Mouse (Mus musculus) limb, embryonic 11.5 days (tissue): Measurements from ENCODE around the gene Dst. TPM values are rescaled to one million over a fixed set of nuclear protein-coding genes. Genes with fewer than 3 reads are reported as not detected.

Source experiments
- ATAC-seq: fragments of 200-750 bp; cut with Nextera tagmentation; 2 replicates; pipeline ENCODE4 v1.8.0; 2017; ENCODE audit warnings: low read depth; ENCODE audit not compliant: insufficient number of reproducible peaks, low FRiP score, low TSS enrichment
- DNase-seq: peaks from one replicate; pipeline ENCODE4 v3.0.0-alpha.2; 2015; ENCODE audit warnings: low spot score
- H3K27ac ChIP-seq: fragments of 300-500 bp; sonication (generic); replicated peaks from 2 replicates; pipeline ENCODE4 v1.5.1; 2014; ENCODE audit warnings: low read depth, mild to moderate bottlenecking, low read length
- H3K27me3 ChIP-seq: fragments of 300-500 bp; sonication (generic); 2 replicates; pipeline ENCODE4 v1.6.1; 2014; ENCODE audit warnings: mild to moderate bottlenecking, low read length, mixed read lengths; ENCODE audit not compliant: control insufficient read depth, insufficient read depth
- H3K36me3 ChIP-seq: fragments of 300-500 bp; sonication (generic); 2 replicates; pipeline ENCODE4 v1.6.1; 2014; ENCODE audit warnings: mild to moderate bottlenecking, low read length, moderate library complexity, mixed read lengths; ENCODE audit not compliant: control insufficient read depth, insufficient read depth
- H3K4me1 ChIP-seq: fragments of 300-500 bp; sonication (generic); 2 replicates; pipeline ENCODE4 v1.6.1; 2014; ENCODE audit warnings: low read length, mixed read lengths; ENCODE audit not compliant: control insufficient read depth, insufficient read depth
- H3K4me2 ChIP-seq: fragments of 300-500 bp; sonication (generic); 2 replicates; pipeline ENCODE4 v1.6.1; 2014; ENCODE audit warnings: low read depth, mild to moderate bottlenecking, moderate library complexity; ENCODE audit not compliant: severe bottlenecking
- H3K4me3 ChIP-seq: fragments of 300-500 bp; sonication (generic); 2 replicates; pipeline ENCODE4 v1.5.1; 2014; ENCODE audit warnings: low read depth, low read length
- H3K9ac ChIP-seq: fragments of 300-500 bp; sonication (generic); 2 replicates; pipeline ENCODE4 v1.6.1; 2014; ENCODE audit warnings: mild to moderate bottlenecking, low read length
- H3K9me3 ChIP-seq: fragments of 300-500 bp; sonication (generic); 2 replicates; pipeline ENCODE4 v1.6.1; 2016; ENCODE audit warnings: low read length; ENCODE audit not compliant: control insufficient read depth
- WGBS: fragments of 180-500 bp; shearing (Covaris S2); extraction: QIAGEN DNeasy Blood & Tissue Kit; methylation state at CpG from one replicate; pipeline ENCODE4 v1.1.7; 2014; 5-methylcytosine and 5-hydroxymethylcytosine counted together
- polyA plus RNA-seq: library from polyadenylated mRNA; unstranded; fragments of >200 nt; fragmentation: Nextera tagmentation; extraction: Ambion mirVana; gene quantifications from 2 replicates; pipeline ENCODE4 v1.2.1, GENCODE M21; 2014

The Dst gene
- polyA plus RNA-seq, 1 experiment from 2014 or later = 14.7 TPM

- no peaks in the 10 kb centered on the region for H3K4me1 ChIP-seq
- WGBS = 94% methylated on average over 8 of the region's 8 CpGs
- no peaks in the 10 kb centered on the region for H3K27me3 ChIP-seq
- DNase-seq (no peak), ATAC-seq (no peak)
- no peak overlapping the region for H3K27ac ChIP-seq
- no peak overlapping the region for H3K4me2 ChIP-seq
- H3K9me3 ChIP-seq = no peaks in the 10 kb centered on the region
- no peak overlapping the region for H3K9ac ChIP-seq
- no peak overlapping the region for H3K4me3 ChIP-seq
- H3K36me3 ChIP-seq = no peaks in the 10 kb centered on the region
These were observed 338.6 kb downstream of the Dst start for GRCm38 (mm10) chr1:34246642-34246987.

GRCm38 (mm10) chr1:34251137-34251536, 343.1 kb downstream of the Dst start:
- Histone ChIP-seq H3K4me2 (no peak overlapping the region), H3K27me3 (no peaks in the 10 kb centered on the region), H3K9me3 (no peaks in the 10 kb centered on the region), H3K36me3 (no peaks in the 10 kb centered on the region), H3K4me1 (no peaks in the 10 kb centered on the region), H3K9ac (no peak overlapping the region), H3K4me3 (no peak overlapping the region), H3K27ac (no peak overlapping the region)
- WGBS = 81% methylated on average over 13 of the region's 13 CpGs
- DNase-seq (no peak), ATAC-seq (no peak)

- Histone ChIP-seq H3K9me3 (no peaks in the 10 kb centered on the region), H3K4me2 (no peak overlapping the region), H3K4me3 (no peak overlapping the region), H3K36me3 (no peaks in the 10 kb centered on the region), H3K9ac (no peak overlapping the region), H3K4me1 (no peaks in the 10 kb centered on the region), H3K27ac (no peak overlapping the region), H3K27me3 (no peaks in the 10 kb centered on the region)
- DNase-seq (no peak), ATAC-seq (no peak)
- WGBS = 94% methylated on average over 8 of the region's 8 CpGs
These were observed 344.2 kb downstream of the Dst start for GRCm38 (mm10) chr1:34252267-34252666.

GRCm38 (mm10) chr1:34253876-34254275, 345.9 kb downstream of the Dst start:
- 84% methylated on average over 7 of the region's 7 CpGs for WGBS
- H3K4me3 ChIP-seq = no peak overlapping the region
- no peak for DNase-seq

GRCm38 (mm10) chr1:34259898-34260297, 351.9 kb downstream of the Dst start:
- Histone ChIP-seq H3K36me3 (no peaks in the 10 kb centered on the region; the same call in 1 of the 2 replicates), H3K9ac (no peak overlapping the region), H3K4me2 (no peak overlapping the region), H3K27me3 (no peaks in the 10 kb centered on the region), H3K9me3 (no peaks in the 10 kb centered on the region), H3K4me3 (no peak overlapping the region), H3K27ac (no peak overlapping the region), H3K4me1 (no peaks in the 10 kb centered on the region)
- DNase-seq = no peak
- 93% methylated on average over 8 of the region's 8 CpGs for WGBS
- no peak for ATAC-seq

More at GRCm38 (mm10) chr1:34253876-34254275, 345.9 kb downstream of the Dst start:
- no peak overlapping the region for H3K27ac ChIP-seq
- no peaks in the 10 kb centered on the region for H3K9me3 ChIP-seq
- H3K36me3 ChIP-seq = no peaks in the 10 kb centered on the region; the same call in 1 of the 2 replicates
- no peak for ATAC-seq
- H3K27me3 ChIP-seq = no peaks in the 10 kb centered on the region
- no peak overlapping the region for H3K9ac ChIP-seq
- H3K4me2 ChIP-seq = no peak overlapping the region
- no peaks in the 10 kb centered on the region for H3K4me1 ChIP-seq

GRCm38 (mm10) chr1:34261011-34261410, 353.0 kb downstream of the Dst start:
- Histone ChIP-seq H3K27ac (no peak overlapping the region), H3K9ac (no peak overlapping the region), H3K4me2 (no peak overlapping the region), H3K36me3 (no peaks in the 10 kb centered on the region; the same call in 1 of the 2 replicates), H3K4me1 (no peaks in the 10 kb centered on the region), H3K27me3 (no peaks in the 10 kb centered on the region), H3K9me3 (no peaks in the 10 kb centered on the region), H3K4me3 (no peak overlapping the region)
- ATAC-seq (no peak), DNase-seq (no peak)
- 81% methylated on average over 11 of the region's 12 CpGs for WGBS

- no peaks in the 10 kb centered on the region for H3K4me1 ChIP-seq
- no peak for ATAC-seq
- H3K4me3 ChIP-seq = no peak overlapping the region
- no peaks in the 10 kb centered on the region for H3K27me3 ChIP-seq
- no peak overlapping the region for H3K27ac ChIP-seq
- WGBS = 90% methylated on average over 13 of the region's 13 CpGs
- no peaks in the 10 kb centered on the region for H3K9me3 ChIP-seq
- no peak overlapping the region for H3K4me2 ChIP-seq
- H3K9ac ChIP-seq = no peak overlapping the region
- no peaks in the 10 kb centered on the region; the same call in 1 of the 2 replicates for H3K36me3 ChIP-seq
- DNase-seq = no peak
These were observed 360.5 kb downstream of the Dst start for GRCm38 (mm10) chr1:34268520-34268919.

GRCm38 (mm10) chr1:34269578-34269977, 361.6 kb downstream of the Dst start:
- no peak overlapping the region for H3K9ac ChIP-seq
- H3K27ac ChIP-seq = no peak overlapping the region
- DNase-seq (no peak), ATAC-seq (no peak)
- H3K27me3 ChIP-seq = no peaks in the 10 kb centered on the region
- H3K4me1 ChIP-seq = no peaks in the 10 kb centered on the region
- no peaks in the 10 kb centered on the region; the same call in 1 of the 2 replicates for H3K36me3 ChIP-seq
- no peaks in the 10 kb centered on the region for H3K9me3 ChIP-seq
- H3K4me3 ChIP-seq = no peak overlapping the region
- WGBS = 90% methylated on average over 11 of the region's 11 CpGs
- no peak overlapping the region for H3K4me2 ChIP-seq

GRCm38 (mm10) chr1:34273922-34274321, 365.9 kb downstream of the Dst start:
- no peak for DNase-seq
- no peak overlapping the region for H3K27ac ChIP-seq
- WGBS = 93% methylated on average over 12 of the region's 12 CpGs
- no peak overlapping the region for H3K4me2 ChIP-seq
- no peaks in the 10 kb centered on the region for H3K9me3 ChIP-seq
- no peaks in the 10 kb centered on the region for H3K4me1 ChIP-seq
- ATAC-seq = no peak
- no peaks in the 10 kb centered on the region for H3K36me3 ChIP-seq
- no peak overlapping the region for H3K9ac ChIP-seq
- no peaks in the 10 kb centered on the region for H3K27me3 ChIP-seq
- H3K4me3 ChIP-seq = no peak overlapping the region
